Mouse (Mus musculus) lung, adult 2 months (tissue): ENCODE data around the gene Atl3.

Source experiments
- CTCF ChIP-seq: fragments of 200-500 bp; IDR thresholded peaks from 2 replicates; pipeline ENCODE4 v1.5.1; 2011; ENCODE audit warnings: mild to moderate bottlenecking, low read length, control low read depth; ENCODE audit not compliant: insufficient read depth
- POLR2A ChIP-seq: fragments of 200-500 bp; IDR thresholded peaks from 2 replicates; pipeline ENCODE4 v1.6.1; 2011; ENCODE audit warnings: low read depth, mild to moderate bottlenecking, control low read depth, low read length, borderline replicate concordance; ENCODE audit errors: extremely low read depth

DNA sequence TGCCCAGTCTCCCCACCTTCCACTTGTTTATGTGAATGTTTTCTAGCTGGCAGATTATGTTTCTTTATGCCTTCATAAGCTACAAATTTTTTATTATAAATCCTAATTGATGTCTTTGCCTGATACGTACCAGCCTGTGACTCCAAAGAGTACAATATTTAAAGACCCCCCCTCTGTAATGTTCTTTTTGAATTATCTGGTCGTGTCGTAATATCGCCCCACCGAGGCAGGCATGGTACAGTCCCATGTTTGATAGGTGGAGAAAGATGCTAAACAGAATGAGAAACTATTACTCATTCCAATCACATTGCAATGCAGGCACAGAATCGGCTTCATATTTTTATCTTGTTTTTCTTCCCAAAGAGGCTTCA is 10.3 kb upstream of the Atl3 start:
- no peak for TF ChIP-seq CTCF
- TF ChIP-seq POLR2A = no peak
